Mouse (Mus musculus) bone marrow, adult 2 months (tissue): Measurements from ENCODE around the gene Ephb6.

Source experiments
- CTCF ChIP-seq: fragments of 200-500 bp; IDR thresholded peaks from 2 replicates; pipeline ENCODE4 v1.5.1; 2011; ENCODE audit warnings: low read length, control low read depth; ENCODE audit not compliant: control insufficient read depth, insufficient read depth
- POLR2A ChIP-seq: fragments of 200-500 bp; IDR thresholded peaks from 2 replicates; pipeline ENCODE4 v1.6.1; 2011; ENCODE audit warnings: low read depth, mild to moderate bottlenecking, control low read depth, low read length, borderline replicate concordance; ENCODE audit not compliant: control insufficient read depth

DNA sequence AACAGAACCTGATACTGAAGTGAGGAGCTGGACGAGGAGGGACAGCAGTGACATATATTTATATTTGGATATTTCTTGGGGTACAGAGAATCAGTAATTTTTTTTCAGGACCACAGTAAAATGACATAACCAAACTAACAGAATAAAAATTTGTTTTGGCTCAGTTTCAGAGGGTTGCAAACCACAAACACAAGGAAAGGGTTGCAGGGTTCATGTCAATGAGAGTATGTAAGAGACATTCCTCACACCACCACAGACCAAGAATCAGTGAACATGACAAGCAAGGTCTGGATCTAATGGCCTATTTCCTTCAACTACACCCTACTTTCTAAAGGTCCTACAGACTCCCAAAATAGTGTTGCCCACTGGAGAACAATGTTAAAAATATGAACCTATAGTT, 23.1 kb upstream of the Ephb6 start:
- TF ChIP-seq POLR2A (no peak), CTCF (no peak)
